Mouse (Mus musculus): Measurements from ENCODE around the gene Cdc42se1.

- TF ChIP-seq POLR2A (IDR thresholded peaks at IDR 0.05; ENCODE audit: extremely low read depth, insufficient read depth, low read length) (no peak), CTCF (IDR thresholded peaks at IDR 0.05; ENCODE audit: extremely low read depth, insufficient read depth, low read length) (no peak)
Measured at GRCm38 (mm10) chr3:95218466-95219137, 9.9 kb upstream of the Cdc42se1 start.
